Mouse (Mus musculus): ENCODE measurements around the gene Pcnx. TPM values are rescaled to one million over a fixed set of nuclear protein-coding genes. Genes with fewer than 3 reads are reported as not detected.

Gene Pcnx
- polyA plus RNA-seq, 2 experiments = 0.71 to 2.4 TPM

DNA sequence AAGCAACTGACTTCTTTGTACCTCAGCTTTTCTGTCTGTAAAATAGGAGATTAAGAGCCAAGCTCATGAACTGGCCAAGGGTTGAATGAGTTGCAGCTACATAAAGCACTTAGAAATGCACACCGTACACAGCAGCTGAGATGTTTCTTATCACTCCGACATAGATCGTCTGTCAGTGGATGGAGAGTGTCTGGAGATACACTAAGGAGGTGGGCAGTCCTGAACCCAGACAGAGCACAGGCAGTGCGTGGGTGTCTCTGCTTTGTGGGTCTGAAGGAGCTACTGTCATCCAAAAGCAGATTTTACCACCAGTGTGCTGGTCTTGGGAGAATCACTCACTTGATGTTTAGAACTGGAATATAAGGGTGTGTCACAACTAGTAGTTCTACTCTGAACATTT, 26.2 kb downstream of the Pcnx start:
- H3K9ac ChIP-seq (replicated peaks) = no peak overlapping the region
- no peak for ATAC-seq (ENCODE audit: insufficient read depth)
- no peak for TF ChIP-seq CTCF (IDR thresholded peaks at IDR 0.05; ENCODE audit: low read depth)
- TF ChIP-seq EP300 (IDR thresholded peaks at IDR 0.05; ENCODE audit: low read depth) = no peak
- 33% methylated on average over 4 of the region's 4 CpGs for WGBS (ENCODE audit: insufficient replicate concordance)
- peaks cover 0 to 2% of the 10 kb centered on the region in 2 experiments; a peak in 1 of 4 replicates for H3K4me1 ChIP-seq (replicated peaks; ENCODE audit: control insufficient read depth in 2 of 2, insufficient read depth in 2 of 2, low read length in 1 of 2)
- H3K9me3 ChIP-seq (ENCODE audit: control insufficient read depth, low read length) = no peaks in the 10 kb centered on the region
- H3K4me3 ChIP-seq (ENCODE audit: insufficient read depth in 1 of 2, low read depth in 2 of 2, low read length in 2 of 2) = no peak overlapping the region
- H3K4me2 ChIP-seq (ENCODE audit: low read depth) = no peak overlapping the region
- H3K27me3 ChIP-seq (ENCODE audit: control insufficient read depth, insufficient read depth, low read length) = no peaks in the 10 kb centered on the region
- no peaks in the 10 kb centered on the region for H3K36me3 ChIP-seq (replicated peaks; ENCODE audit: control insufficient read depth, insufficient read depth, low read depth)
- DNase-seq (ENCODE audit: low read depth in 3 of 3, low spot score in 3 of 3) = no peak
- no peak overlapping the region for H3K27ac ChIP-seq

DNA sequence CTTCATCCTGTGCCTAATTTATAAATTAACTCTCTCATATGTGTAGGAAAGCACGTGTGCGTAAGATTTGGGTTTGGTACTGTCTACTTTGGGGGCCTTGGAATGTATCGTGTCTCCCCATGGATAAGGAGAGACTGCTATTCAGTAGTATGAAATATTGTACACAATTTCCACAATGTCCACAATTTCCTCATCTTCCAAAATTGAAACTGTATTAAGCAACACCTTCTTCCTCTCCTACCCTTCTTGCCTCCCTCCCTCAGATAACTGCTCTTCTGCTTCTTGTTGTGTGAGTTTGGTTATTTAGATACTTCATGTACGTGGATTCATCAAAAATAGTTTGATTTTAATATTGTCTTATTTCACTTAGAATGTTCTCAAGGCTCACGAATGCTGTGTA, 29.1 kb downstream of the Pcnx start:
- ATAC-seq (ENCODE audit: insufficient read depth) (no peak), DNase-seq (ENCODE audit: low read depth in 3 of 3, low spot score in 3 of 3) (no peak)
- TF ChIP-seq CTCF (IDR thresholded peaks at IDR 0.05; ENCODE audit: low read depth) (no peak), EP300 (IDR thresholded peaks at IDR 0.05; ENCODE audit: low read depth) (no peak)
- Histone ChIP-seq H3K36me3 (replicated peaks; ENCODE audit: control insufficient read depth, insufficient read depth, low read depth) (no peaks in the 10 kb centered on the region), H3K4me1 (replicated peaks; ENCODE audit: control insufficient read depth in 2 of 2, insufficient read depth in 2 of 2, low read length in 1 of 2) (peaks cover 0 to 2% of the 10 kb centered on the region in 2 experiments; a peak in 1 of 4 replicates), H3K4me3 (ENCODE audit: insufficient read depth in 1 of 2, low read depth in 2 of 2, low read length in 2 of 2) (no peak overlapping the region), H3K4me2 (ENCODE audit: low read depth) (no peak overlapping the region), H3K9ac (replicated peaks) (no peak overlapping the region), H3K27ac (no peak overlapping the region), H3K27me3 (ENCODE audit: control insufficient read depth, insufficient read depth, low read length) (no peaks in the 10 kb centered on the region), H3K9me3 (ENCODE audit: control insufficient read depth, low read length) (no peaks in the 10 kb centered on the region)
- WGBS (ENCODE audit: insufficient replicate concordance) = 64% methylated on average over 5 of the region's 5 CpGs

DNA sequence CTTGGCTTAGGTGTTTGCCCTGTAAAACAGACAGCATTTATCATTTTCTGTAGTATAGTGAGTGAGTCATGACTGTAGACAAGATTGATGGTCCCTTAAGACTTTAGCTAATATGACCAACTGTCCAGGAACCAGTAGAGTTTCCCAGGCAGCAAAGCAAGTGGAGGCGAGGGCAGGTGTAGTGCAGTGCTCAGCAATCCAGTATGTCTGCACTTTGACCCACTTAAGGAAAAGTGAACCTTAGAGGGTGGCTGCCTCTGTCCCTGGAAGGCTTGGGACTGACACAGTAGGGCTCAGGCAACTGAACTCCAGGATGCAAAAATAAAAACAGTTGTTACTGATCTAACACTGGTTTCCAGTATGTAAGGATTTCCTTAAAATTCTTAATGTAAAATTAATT, 32.1 kb downstream of the Pcnx start:
- WGBS (ENCODE audit: insufficient replicate concordance) = 41% methylated on average over 1 of the region's 1 CpGs
- no peaks in the 10 kb centered on the region for H3K9me3 ChIP-seq (ENCODE audit: control insufficient read depth, low read length)
- no peak overlapping the region for H3K4me3 ChIP-seq (ENCODE audit: insufficient read depth in 1 of 2, low read depth in 2 of 2, low read length in 2 of 2)
- no peak overlapping the region for H3K4me2 ChIP-seq (ENCODE audit: low read depth)
- DNase-seq (ENCODE audit: low read depth in 3 of 3, low spot score in 3 of 3) (no peak), ATAC-seq (ENCODE audit: insufficient read depth) (no peak)
- H3K27ac ChIP-seq = no peak overlapping the region
- no peaks in the 10 kb centered on the region for H3K36me3 ChIP-seq (replicated peaks; ENCODE audit: control insufficient read depth, insufficient read depth, low read depth)
- H3K9ac ChIP-seq (replicated peaks) = no peak overlapping the region
- no peaks in the 10 kb centered on the region for H3K27me3 ChIP-seq (ENCODE audit: control insufficient read depth, insufficient read depth, low read length)
- TF ChIP-seq CTCF (IDR thresholded peaks at IDR 0.05; ENCODE audit: low read depth) = no peak
- TF ChIP-seq EP300 (IDR thresholded peaks at IDR 0.05; ENCODE audit: low read depth) = no peak
- H3K4me1 ChIP-seq (replicated peaks; ENCODE audit: control insufficient read depth in 2 of 2, insufficient read depth in 2 of 2, low read length in 1 of 2) = peaks cover 0 to 2% of the 10 kb centered on the region in 2 experiments; a peak in 1 of 4 replicates

DNA sequence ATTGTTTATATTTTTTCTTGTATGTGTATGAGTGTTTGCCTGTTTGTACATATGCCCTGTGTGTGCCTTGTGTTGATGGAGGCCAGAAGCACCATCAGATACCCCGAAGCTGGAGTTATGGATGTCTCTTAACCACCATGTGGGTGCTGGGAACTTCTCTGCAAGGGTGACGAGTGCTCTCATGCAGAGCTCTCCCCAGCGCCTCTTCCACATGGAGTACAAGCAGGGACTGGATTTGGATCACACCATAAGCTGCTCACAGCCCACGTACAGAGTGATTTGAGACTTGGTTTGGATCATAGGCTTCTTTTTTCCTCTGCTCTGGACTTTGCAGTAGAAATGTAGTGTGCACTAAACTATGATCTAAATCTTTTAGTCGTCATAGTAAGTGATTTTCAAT, 34.5 kb downstream of the Pcnx start:
- no peak for TF ChIP-seq CTCF (IDR thresholded peaks at IDR 0.05; ENCODE audit: low read depth)
- no peak for TF ChIP-seq EP300 (IDR thresholded peaks at IDR 0.05; ENCODE audit: low read depth)
- Histone ChIP-seq H3K4me1 (replicated peaks; ENCODE audit: control insufficient read depth in 2 of 2, insufficient read depth in 2 of 2, low read length in 1 of 2) (peaks cover 0 to 2% of the 10 kb centered on the region in 2 experiments; a peak in 1 of 4 replicates), H3K4me2 (ENCODE audit: low read depth) (no peak overlapping the region), H3K27ac (no peak overlapping the region), H3K9me3 (ENCODE audit: control insufficient read depth, low read length) (no peaks in the 10 kb centered on the region), H3K27me3 (ENCODE audit: control insufficient read depth, insufficient read depth, low read length) (no peaks in the 10 kb centered on the region), H3K4me3 (ENCODE audit: insufficient read depth in 1 of 2, low read depth in 2 of 2, low read length in 2 of 2) (no peak overlapping the region), H3K9ac (replicated peaks) (no peak overlapping the region), H3K36me3 (replicated peaks; ENCODE audit: control insufficient read depth, insufficient read depth, low read depth) (no peaks in the 10 kb centered on the region)
- no peak for DNase-seq (ENCODE audit: low read depth in 3 of 3, low spot score in 3 of 3)
- WGBS (ENCODE audit: insufficient replicate concordance) = 64% methylated on average over 5 of the region's 5 CpGs
- no peak for ATAC-seq (ENCODE audit: insufficient read depth)

DNA sequence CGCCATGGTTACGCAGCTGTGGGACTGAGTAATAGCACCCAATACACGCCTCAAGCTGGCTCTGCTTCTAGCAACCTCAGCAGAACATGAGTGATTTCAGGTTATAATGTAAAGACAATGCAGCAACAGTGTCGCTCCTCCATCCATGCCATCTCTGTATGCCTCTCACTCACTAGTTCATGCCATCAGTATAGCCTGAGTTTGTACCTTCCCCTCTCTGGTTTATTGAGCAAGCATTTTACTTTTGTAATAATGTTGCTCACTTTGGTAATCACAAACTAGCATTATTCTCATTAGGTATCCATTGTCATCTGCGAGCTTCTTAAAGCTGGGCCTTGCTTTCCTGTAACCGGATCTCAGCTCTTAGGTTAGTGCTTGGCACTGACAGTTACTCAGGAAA, 36.2 kb downstream of the Pcnx start:
- H3K9ac ChIP-seq (replicated peaks) = no peak overlapping the region
- TF ChIP-seq CTCF (IDR thresholded peaks at IDR 0.05; ENCODE audit: low read depth) (no peak), EP300 (IDR thresholded peaks at IDR 0.05; ENCODE audit: low read depth) (no peak)
- no peaks in the 10 kb centered on the region for H3K27me3 ChIP-seq (ENCODE audit: control insufficient read depth, insufficient read depth, low read length)
- no peaks in the 10 kb centered on the region for H3K36me3 ChIP-seq (replicated peaks; ENCODE audit: control insufficient read depth, insufficient read depth, low read depth)
- DNase-seq (ENCODE audit: low read depth in 3 of 3, low spot score in 3 of 3) = no peak
- 67% methylated on average over 6 of the region's 6 CpGs for WGBS (ENCODE audit: insufficient replicate concordance)
- H3K27ac ChIP-seq = no peak overlapping the region
- H3K4me2 ChIP-seq (ENCODE audit: low read depth) = no peak overlapping the region
- no peak overlapping the region for H3K4me3 ChIP-seq (ENCODE audit: insufficient read depth in 1 of 2, low read depth in 2 of 2, low read length in 2 of 2)
- no peaks in the 10 kb centered on the region for H3K9me3 ChIP-seq (ENCODE audit: control insufficient read depth, low read length)
- peaks cover 0 to under 1% of the 10 kb centered on the region in 2 experiments; a peak in 1 of 4 replicates for H3K4me1 ChIP-seq (replicated peaks; ENCODE audit: control insufficient read depth in 2 of 2, insufficient read depth in 2 of 2, low read length in 1 of 2)
- no peak for ATAC-seq (ENCODE audit: insufficient read depth)
